Mouse (Mus musculus): ENCODE measurements around the gene Col16a1.

DNA sequence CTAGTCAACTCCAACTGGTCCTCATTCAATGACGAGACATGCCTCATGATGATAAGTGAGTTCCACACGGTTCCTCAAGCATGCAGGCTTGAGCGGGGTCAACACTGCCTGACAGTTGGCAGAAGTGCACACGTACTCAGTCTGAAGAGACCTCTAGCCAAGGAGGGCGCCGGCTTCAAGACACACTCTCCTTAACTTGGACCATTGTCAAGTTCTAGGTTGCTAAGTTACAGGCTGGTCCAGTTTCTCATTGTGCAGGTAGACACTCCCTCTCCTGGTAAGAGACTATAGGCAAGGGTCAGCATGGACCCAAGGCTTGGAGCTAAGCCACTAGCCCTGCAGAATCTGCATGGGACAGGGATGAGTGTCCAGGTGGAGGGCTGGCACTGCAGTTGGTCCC is 77.5 kb downstream of the Col16a1 start:
- TF ChIP-seq CTCF (IDR thresholded peaks at IDR 0.05), result peak; percentile 62
- peak; percentile 76 for TF ChIP-seq EP300 (IDR thresholded peaks at IDR 0.05)

Data from lung, postnatal 0 days (tissue).